Mouse (Mus musculus): ENCODE results near the gene Retreg1. TPM values are rescaled to one million over a fixed set of nuclear protein-coding genes. Genes with fewer than 3 reads are reported as not detected.

Retreg1 gene
- polyA plus RNA-seq, 1 experiment from 2014 or later = 7.1 TPM

GRCm38 (mm10) chr15:26008621-26009020 lies 165.6 kb downstream of the Retreg1 start:
- Histone ChIP-seq H3K27me3 (replicated peaks) (no peaks in the 10 kb centered on the region), H3K27ac (no peak overlapping the region), H3K9me3 (no peaks in the 10 kb centered on the region), H3K9ac (no peak overlapping the region), H3K4me3 (no peak overlapping the region), H3K4me2 (replicated peaks) (no peak overlapping the region), H3K36me3 (no peaks in the 10 kb centered on the region), H3K4me1 (no peaks in the 10 kb centered on the region)
- ATAC-seq (ENCODE audit: low FRiP score, low read depth) = no peak
- WGBS = 84% methylated on average over 3 of the region's 3 CpGs

DNA sequence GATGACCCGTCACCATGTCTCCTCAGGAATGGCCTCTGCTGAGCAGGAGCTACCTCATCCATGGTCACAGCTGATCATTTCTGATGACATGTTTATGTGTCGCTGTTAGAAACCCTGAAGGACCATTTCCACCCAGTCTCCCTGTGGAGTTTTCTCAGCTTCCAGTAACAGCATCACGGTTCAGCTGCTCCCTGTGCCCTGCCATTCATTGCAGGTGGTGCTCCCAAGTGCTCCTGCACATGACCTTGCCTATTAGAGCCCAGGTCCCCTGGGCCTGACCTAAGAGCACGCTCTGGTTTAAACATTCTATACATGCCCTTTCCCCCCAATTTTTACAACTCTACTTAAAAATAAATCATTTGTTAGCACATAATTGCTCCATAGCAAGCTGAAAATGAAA lies 169.9 kb downstream of the Retreg1 start:
- Histone ChIP-seq H3K9ac (no peak overlapping the region), H3K4me1 (no peaks in the 10 kb centered on the region), H3K27me3 (replicated peaks) (no peaks in the 10 kb centered on the region), H3K4me3 (no peak overlapping the region), H3K9me3 (no peaks in the 10 kb centered on the region), H3K36me3 (no peaks in the 10 kb centered on the region), H3K4me2 (replicated peaks) (no peak overlapping the region), H3K27ac (no peak overlapping the region)
- no peak for ATAC-seq (ENCODE audit: low FRiP score, low read depth)
- 65% methylated on average over 4 of the region's 4 CpGs for WGBS

DNA sequence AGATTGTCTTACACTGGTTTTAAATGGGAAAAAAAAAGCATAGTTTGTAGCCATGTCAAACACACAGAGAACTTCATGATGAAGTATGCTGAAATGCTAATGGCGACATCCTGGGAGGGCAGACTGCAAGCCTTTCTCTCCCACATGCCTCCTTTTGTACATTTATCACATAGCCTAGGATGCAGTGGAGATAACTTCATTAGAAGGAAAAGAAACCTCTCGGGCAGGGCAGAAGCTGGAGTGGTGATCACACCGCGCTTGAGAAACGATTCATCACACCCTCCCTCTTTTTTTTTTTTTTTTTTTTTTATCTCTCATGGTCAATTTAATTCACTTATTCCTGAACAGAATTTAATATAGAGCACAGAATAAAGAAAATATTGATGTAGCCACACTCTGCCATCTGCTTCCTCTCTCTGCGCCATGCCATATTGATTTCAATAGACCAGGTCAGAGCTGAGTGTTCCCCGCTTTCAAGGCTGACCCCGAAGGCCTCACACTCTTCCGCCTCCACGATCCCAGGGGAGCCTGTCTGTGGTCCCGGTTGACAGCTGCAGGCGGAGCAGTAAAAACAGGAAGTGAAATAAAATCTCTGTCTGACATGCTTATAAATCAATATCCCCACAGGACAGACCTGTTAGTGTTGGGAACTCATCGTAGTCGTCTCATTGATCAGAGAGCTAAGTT lies 173.1 kb downstream of the Retreg1 start:
- peak; percentile 78 for ATAC-seq (ENCODE audit: low FRiP score, low read depth)
- no peaks in the 10 kb centered on the region for H3K4me1 ChIP-seq

DNA sequence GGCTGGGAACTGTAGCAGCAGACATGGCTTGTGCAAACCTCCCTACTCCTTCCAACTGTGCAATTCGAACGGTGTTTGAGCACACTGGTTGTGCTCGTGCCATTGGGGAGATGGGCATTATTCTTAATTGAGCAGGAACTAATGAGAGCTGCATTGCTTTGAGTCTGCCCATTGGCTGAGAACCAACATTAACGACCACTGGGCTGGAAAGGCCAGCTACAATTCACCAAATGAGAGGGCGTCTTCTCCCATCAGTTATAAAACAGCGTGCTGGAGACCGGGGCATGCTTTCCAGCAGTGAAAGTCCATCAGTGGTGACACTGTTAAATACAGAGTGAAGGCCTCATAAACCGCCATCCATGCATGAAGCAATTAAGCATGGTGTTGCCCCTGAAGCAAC lies 178.7 kb downstream of the Retreg1 start:
- H3K9me3 ChIP-seq = no peaks in the 10 kb centered on the region
- no peak overlapping the region for H3K9ac ChIP-seq
- H3K27me3 ChIP-seq (replicated peaks) = no peaks in the 10 kb centered on the region
- H3K4me1 ChIP-seq = no peaks in the 10 kb centered on the region
- no peaks in the 10 kb centered on the region for H3K36me3 ChIP-seq
- peak; percentile 57 for ATAC-seq (ENCODE audit: low FRiP score, low read depth)
- no peak overlapping the region for H3K27ac ChIP-seq
- 18% methylated on average over 8 of the region's 8 CpGs for WGBS
- H3K4me2 ChIP-seq (replicated peaks) = no peak overlapping the region
- no peak overlapping the region for H3K4me3 ChIP-seq

More for the DNA sequence above, 173.1 kb downstream of the Retreg1 start:
- Histone ChIP-seq H3K9ac (no peak overlapping the region), H3K27me3 (replicated peaks) (no peaks in the 10 kb centered on the region), H3K27ac (no peak overlapping the region), H3K9me3 (no peaks in the 10 kb centered on the region), H3K36me3 (no peaks in the 10 kb centered on the region), H3K4me2 (replicated peaks) (peak overlapping the region; percentile 21; the same call in 1 of the 2 replicates), H3K4me3 (no peak overlapping the region)
- 31% methylated on average over 14 of the region's 14 CpGs for WGBS

DNA sequence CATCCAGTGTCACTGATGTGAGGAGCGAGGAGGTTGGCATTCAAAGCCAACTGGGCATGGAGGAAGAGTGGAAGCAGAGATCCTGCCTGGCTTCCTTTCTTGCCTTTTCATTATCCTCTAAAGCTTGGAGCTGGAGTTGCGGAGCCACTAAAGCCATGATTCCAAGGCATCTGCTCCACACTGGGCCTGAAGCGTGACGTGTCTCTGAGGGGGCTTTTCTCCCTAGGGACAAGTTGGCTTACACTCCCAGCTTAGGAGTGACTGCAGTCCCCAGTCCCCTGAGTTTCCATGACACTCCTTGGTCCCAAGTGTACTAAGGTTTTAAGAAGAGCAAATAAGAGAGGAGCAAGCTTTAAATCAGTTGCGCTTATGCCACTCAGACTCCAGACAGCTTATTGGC lies 179.7 kb downstream of the Retreg1 start:
- Histone ChIP-seq H3K4me2 (replicated peaks) (no peak overlapping the region), H3K4me3 (no peak overlapping the region), H3K4me1 (no peaks in the 10 kb centered on the region), H3K9ac (no peak overlapping the region), H3K36me3 (no peaks in the 10 kb centered on the region), H3K27ac (no peak overlapping the region), H3K27me3 (replicated peaks) (no peaks in the 10 kb centered on the region), H3K9me3 (no peaks in the 10 kb centered on the region)
- ATAC-seq (ENCODE audit: low FRiP score, low read depth) = no peak
- WGBS = 84% methylated on average over 5 of the region's 5 CpGs

Small RNA genes within 50 kb of the gene (microRNA-seq; reads per million reads assigned to microRNA genes)
- not detected for gene Mir7212

Other genes starting within 250 kb of the Retreg1 start
- gene Myo10, start 220.7 kb upstream of the Retreg1 start, polyA plus RNA-seq (2016; fragmentation: Nextera tagmentation; extraction: Ambion mirVana) = 35.0 and 42.8 TPM in 2 replicates
- gene Zfp622, start 141.2 kb downstream of the Retreg1 start, polyA plus RNA-seq (2016; fragmentation: Nextera tagmentation; extraction: Ambion mirVana) = 41.7 and 44.9 TPM in 2 replicates